Mouse (Mus musculus) thymus, adult 2 months (tissue): ENCODE measurements at regions not wholly inside any gene's neighbourhood (a gene's known extent, or its start where the extent isn't known, plus 50 kb on each side); places are given as distances from the start of the nearest gene placed in this dataset.

Experiments
- CTCF ChIP-seq: fragments of 200-500 bp; IDR thresholded peaks from 2 replicates; pipeline ENCODE4 v1.5.1; 2012; ENCODE audit warnings: mild to moderate bottlenecking, control low read depth, low read length, moderate library complexity, borderline replicate concordance; ENCODE audit not compliant: control insufficient read depth, poor library complexity, insufficient read depth; ENCODE audit errors: extremely low read depth
- POLR2A ChIP-seq: fragments of 200-500 bp; IDR thresholded peaks from 2 replicates; pipeline ENCODE4 v1.6.1; 2012; ENCODE audit warnings: mild to moderate bottlenecking, low read length, control low read depth, moderate library complexity; ENCODE audit not compliant: control insufficient read depth, poor library complexity, insufficient read depth; ENCODE audit errors: extremely low read depth

DNA sequence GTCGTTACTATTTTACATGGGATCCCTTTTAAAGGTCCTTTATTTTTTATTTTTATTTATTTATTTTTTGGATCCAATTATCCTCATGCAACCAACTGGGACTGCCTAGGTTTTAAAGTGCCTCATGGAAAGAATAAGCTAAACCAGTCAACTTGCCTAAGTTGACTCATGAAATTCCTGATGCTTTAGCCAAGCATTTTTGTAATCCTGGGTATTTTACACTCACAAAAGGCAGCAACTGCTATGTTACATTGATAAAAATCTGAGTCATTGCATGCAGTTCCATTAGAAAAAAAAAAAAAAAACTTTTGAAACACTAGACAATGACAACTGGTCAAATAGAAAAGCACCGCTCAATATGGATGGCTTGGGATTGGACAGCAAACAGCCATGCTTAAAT, 52.7 kb upstream of the Rap2b start:
- TF ChIP-seq POLR2A (no peak), CTCF (no peak)
